Mouse (Mus musculus): Measurements from ENCODE around the gene Trp53bp2.
A peak's percentile ranks its signal among the peaks of the same experiment; 100 is the strongest.

Gene Trp53bp2

DNA sequence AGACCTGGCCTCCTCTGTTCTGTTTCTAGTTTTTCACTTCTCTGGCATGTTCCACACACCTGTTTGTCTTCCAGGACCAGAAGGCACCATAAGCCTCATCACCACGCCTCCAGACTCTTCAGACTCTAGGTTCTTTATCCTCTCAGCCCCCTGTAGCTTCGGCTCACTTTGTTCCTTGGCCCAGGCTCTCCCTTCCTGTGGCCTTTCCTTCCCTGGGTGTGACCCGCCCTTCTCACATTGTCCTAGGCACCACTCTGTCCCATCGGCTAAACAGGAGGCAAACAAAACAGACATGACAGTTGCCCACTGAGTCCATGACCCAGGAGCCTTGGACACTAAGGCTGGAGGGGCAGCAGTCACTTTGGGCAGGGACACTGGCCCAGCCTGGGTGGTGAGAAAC is 91.3 kb downstream of the Trp53bp2 start:
- DNase-seq (ENCODE audit: low spot score in 2 of 2): no peak

GRCm38 (mm10) chr1:182500843-182501242 is 91.9 kb downstream of the Trp53bp2 start:
- no peak for DNase-seq (ENCODE audit: low spot score in 2 of 2)

DNA sequence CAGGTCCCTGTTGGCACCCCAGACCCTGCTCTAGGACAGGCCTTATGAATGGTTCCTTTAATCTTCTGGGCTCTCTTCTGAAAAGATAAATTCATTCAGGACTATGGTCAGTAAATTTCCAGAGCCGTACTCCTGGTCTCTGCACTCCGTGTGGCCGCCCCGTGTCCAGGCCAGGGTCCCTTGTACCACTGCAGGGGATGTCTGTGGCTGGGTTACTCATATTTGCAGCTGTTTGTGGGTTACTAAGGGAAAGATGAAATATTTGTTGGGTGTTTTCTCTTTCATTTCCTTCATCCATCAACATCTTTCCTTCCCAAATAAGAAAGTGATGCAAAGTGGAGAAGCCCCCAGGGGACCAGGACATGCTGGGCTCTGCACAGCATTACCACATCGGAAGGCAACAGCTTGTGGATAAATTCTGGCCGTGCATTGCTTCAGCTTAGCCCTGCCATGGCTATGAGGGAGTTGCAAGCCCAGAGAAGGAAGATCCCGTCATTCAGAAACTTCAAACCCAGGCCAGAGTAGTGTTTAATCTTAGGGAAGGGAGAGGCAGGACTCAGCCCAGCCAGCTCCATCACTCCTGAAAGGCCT is 92.9 kb downstream of the Trp53bp2 start:
- DNase-seq (ENCODE audit: low spot score in 2 of 2): no peak

DNA sequence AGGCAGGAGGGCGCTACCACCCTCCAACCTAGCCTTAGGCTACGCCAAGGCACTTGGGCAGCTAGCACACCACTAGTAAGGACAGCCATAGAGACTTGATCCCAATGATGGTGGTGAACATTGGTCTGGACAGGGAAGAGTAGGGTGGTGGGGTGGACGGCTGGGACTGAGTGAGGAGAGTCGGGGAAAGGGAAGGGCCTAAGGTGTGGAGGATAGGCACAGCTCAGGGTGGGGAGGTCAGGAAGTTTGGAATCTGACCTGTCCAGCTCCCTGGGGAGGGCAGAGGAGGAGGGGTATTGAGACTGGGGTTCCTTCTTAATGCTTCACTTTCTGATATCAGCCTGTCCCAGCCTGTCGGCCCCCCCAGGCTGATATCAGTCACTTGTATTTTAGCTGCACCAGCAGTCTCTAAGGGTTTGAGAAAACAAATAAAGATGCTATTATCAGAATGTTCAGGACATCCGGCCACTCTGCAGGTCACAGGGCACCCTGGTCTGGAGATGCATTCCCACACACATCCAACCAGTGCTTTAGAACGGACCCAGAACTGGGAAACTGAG is 93.6 kb downstream of the Trp53bp2 start:
- no peak for DNase-seq (ENCODE audit: low spot score in 2 of 2)

DNA sequence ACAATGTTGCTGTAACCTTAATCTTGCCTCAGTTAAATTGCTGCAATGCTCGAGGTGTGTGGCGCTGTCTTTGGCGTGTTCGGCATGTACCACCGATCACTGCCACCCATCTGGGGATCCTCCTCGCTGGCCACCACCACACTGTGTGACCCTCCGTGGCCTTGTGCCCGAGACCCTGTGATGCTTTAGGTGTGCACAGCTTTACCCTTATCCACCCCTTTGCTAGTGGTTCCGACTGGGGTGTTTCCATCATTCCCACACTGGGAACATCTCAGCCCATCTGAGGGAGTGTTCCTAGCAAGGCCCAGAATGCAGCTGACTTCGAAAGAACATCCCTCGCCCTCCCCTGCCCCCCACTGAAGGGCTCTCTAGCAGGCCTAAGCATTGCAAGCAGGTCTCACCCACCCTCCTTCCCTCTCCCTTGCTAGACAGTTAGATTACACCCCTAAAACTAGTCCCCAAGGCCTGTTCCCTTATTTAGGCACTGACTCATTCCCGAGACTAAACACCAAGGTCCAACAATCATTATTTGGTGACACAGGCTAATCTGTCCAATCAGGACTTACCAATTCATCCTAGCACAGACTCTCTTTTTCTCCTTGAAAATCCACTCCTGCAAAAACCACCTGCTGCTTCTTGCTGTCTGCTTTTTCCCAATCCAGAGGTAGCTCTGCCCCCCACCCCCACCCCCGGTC is 94.4 kb downstream of the Trp53bp2 start:
- DNase-seq (ENCODE audit: low spot score in 2 of 2): no peak

DNA sequence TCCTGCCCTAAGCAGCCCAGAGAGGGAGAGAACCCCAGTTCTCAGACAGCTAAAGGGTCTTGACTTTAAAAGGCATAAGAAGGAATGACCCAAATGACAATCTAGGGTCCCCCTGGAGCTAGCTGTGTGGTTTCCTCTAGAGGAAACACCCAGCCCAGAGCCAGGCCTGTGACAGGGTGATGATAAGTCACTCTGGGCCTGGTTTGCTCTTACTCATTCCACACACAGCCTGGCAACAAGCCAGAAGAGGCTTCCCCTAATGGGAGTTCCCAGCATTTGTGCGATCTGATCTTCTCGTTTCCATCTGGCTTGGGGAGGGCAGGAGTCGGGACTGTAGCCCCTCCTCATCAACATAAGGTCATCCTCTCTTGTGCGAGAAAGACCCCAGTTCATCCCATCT is 95.3 kb downstream of the Trp53bp2 start:
- DNase-seq (ENCODE audit: low spot score in 2 of 2): peak; percentile 55 to 70

- DNase-seq (ENCODE audit: low spot score in 2 of 2): no peak
These were observed 96.3 kb downstream of the Trp53bp2 start for GRCm38 (mm10) chr1:182505291-182505690.

DNA sequence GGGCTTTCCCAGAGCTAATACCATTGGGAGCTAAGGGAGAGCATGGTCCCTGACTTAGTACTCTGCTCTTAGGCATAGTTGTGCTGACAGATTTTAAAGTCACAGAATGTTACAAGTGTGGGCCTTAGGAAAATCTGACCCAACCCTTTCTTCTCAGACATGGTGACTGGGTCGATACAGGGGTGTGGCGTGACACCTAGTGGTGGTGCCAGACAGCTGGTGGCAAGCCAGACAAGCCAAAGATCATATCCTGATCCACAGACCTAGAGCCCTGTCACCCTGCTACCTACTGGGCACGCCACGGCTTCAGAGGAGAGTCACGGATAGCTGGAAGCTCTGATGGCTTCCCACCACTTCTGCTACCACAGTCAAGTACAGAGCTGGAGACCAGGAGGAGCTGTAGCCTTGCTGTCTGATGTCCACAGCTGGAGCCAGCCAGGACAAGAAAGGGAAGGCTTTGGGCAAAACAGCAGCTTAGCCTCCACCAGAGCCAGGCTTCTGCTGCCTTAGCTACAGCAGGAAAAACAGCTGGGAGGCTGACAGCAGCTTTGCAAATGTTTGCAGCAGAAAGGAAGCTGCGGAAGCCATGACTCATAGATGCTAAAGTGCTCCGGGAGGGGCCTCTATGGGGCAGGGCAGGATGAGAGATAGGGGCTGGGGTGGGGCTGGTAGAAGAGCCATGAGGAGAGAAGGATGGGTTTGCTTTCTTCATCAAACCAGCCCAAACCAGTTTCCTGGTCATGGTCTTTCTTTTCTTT is 97.4 kb downstream of the Trp53bp2 start:
- peak; percentile 67 to 79 for DNase-seq (ENCODE audit: low spot score in 2 of 2)

GRCm38 (mm10) chr1:182509110-182509797 is 100.3 kb downstream of the Trp53bp2 start:
- DNase-seq (ENCODE audit: low spot score in 2 of 2): no peak

- no peak for DNase-seq (ENCODE audit: low spot score in 2 of 2)
These were observed 102.1 kb downstream of the Trp53bp2 start for GRCm38 (mm10) chr1:182511073-182511472.

- no peak for DNase-seq (ENCODE audit: low spot score in 2 of 2)
These were observed 102.8 kb downstream of the Trp53bp2 start for GRCm38 (mm10) chr1:182511778-182512177.

All from natural killer cell, adult 2 months (primary cell).